ENCODE assay signal across 25 mouse cellular contexts in genomic region chr6:141868735-141869134, GRCm38 (mm10). TPM values are rescaled to one million over a fixed set of nuclear protein-coding genes. Genes with fewer than 3 reads are reported as not detected.
"Had no signal": no experiment of that assay in that cellular context is flagged by ENCODE, and none has a peak within 500 bp of the region (broad histone marks: within the 10 kb centered on the region; RNA-seq: fewer than 3 reads in every experiment).

No protein-coding gene starts in this region.

- ATAC-seq: hindbrain, embryonic 16.5 days; intestine, embryonic 15.5 days; midbrain, embryonic 13.5 days; midbrain, embryonic 16.5 days had no signal

- H3K9me3 ChIP-seq: intestine, embryonic 15.5 days; limb, embryonic 10.5 days; limb, embryonic 13.5 days; lung, embryonic 15.5 days; midbrain, embryonic 10.5 days; midbrain, embryonic 13.5 days; neural tube, embryonic 13.5 days had no signal

- DNase-seq: kidney, adult 11 months; kidney, postnatal 10 days; kidney, postnatal 4 days; lung, adult 18-20 months; lung, postnatal 10 days; lung, postnatal 36 days; thymus, adult 2 months; thymus, postnatal 14 days; thymus, postnatal 4 days had no signal

- H3K4me1 ChIP-seq: intestine, embryonic 15.5 days; limb, embryonic 10.5 days; limb, embryonic 13.5 days; lung, embryonic 15.5 days; megakaryocyte, embryonic 14.5 days; midbrain, embryonic 10.5 days; midbrain, embryonic 13.5 days; neural tube, embryonic 13.5 days had no signal

- H3K36me3 ChIP-seq: intestine, embryonic 15.5 days; limb, embryonic 10.5 days; limb, embryonic 13.5 days; lung, embryonic 15.5 days; midbrain, embryonic 10.5 days; midbrain, embryonic 13.5 days; neural tube, embryonic 13.5 days had no signal

- H3K27me3 ChIP-seq: intestine, embryonic 15.5 days; limb, embryonic 13.5 days; lung, embryonic 15.5 days; megakaryocyte, embryonic 14.5 days; midbrain, embryonic 13.5 days; neural tube, embryonic 13.5 days had no signal

- H3K27ac ChIP-seq: intestine, embryonic 15.5 days; limb, embryonic 10.5 days; limb, embryonic 13.5 days; lung, embryonic 15.5 days; midbrain, embryonic 10.5 days; midbrain, embryonic 13.5 days; neural tube, embryonic 13.5 days had no signal

- H3K4me3 ChIP-seq: intestine, embryonic 15.5 days; limb, embryonic 10.5 days; limb, embryonic 13.5 days; lung, embryonic 15.5 days; megakaryocyte, embryonic 14.5 days; midbrain, embryonic 10.5 days; midbrain, embryonic 13.5 days; myocyte; neural tube, embryonic 13.5 days had no signal

- H3K9ac ChIP-seq: intestine, embryonic 15.5 days; limb, embryonic 13.5 days; lung, embryonic 15.5 days; midbrain, embryonic 13.5 days; neural tube, embryonic 13.5 days had no signal

- H3K4me2 ChIP-seq: intestine, embryonic 15.5 days; limb, embryonic 13.5 days; lung, embryonic 15.5 days; midbrain, embryonic 13.5 days; neural tube, embryonic 13.5 days had no signal

RNA-seq across cellular contexts. Expression of gene Slco1a4, which starts 12.7 kb away (rescaled TPM):
- total RNA-seq: monocyte, adult 5-6 weeks; neutrophil, adult 5-6 weeks had no signal
- polyA plus RNA-seq: intestine, embryonic 15.5 days; limb, embryonic 10.5 days; lung, embryonic 15.5 days; midbrain, embryonic 10.5 days; myocyte; small intestine, adult 2 months; spleen, adult 2 months; stomach, embryonic 16.5 days; thymus, adult 2 months had no signal
